Mouse (Mus musculus): ENCODE measurements around the gene Cmah. TPM values are rescaled to one million over a fixed set of nuclear protein-coding genes. Genes with fewer than 3 reads are reported as not detected.
A peak's percentile ranks its signal among the peaks of the same experiment; 100 is the strongest.

The Cmah gene
- polyA plus RNA-seq (2015; fragmentation: Nextera tagmentation; extraction: Ambion mirVana): 0.10 and 0.13 TPM in 2 replicates

- WGBS: 92% methylated on average over 5 of the region's 5 CpGs
- Histone ChIP-seq H3K36me3 (ENCODE audit: poor library complexity, severe bottlenecking) (no peaks in the 10 kb centered on the region), H3K27me3 (no peaks in the 10 kb centered on the region), H3K4me1 (no peaks in the 10 kb centered on the region), H3K27ac (no peak within 1 kb of the TSS), H3K4me3 (no peak within 1 kb of the TSS), H3K9ac (no peak within 1 kb of the TSS), H3K4me2 (no peak within 1 kb of the TSS), H3K9me3 (replicated peaks) (no peaks in the 10 kb centered on the region)
- ATAC-seq: no peak
These were observed at the start of gene Cmah for GRCm38 (mm10) chr13:24327201-24327600. Cmah (plus strand) TSS chr13:24327404.

- H3K9me3 ChIP-seq (replicated peaks): no peaks in the 10 kb centered on the region
- no peak overlapping the region for H3K27ac ChIP-seq
- WGBS: 52% methylated on average over 11 of the region's 11 CpGs
- peak overlapping the region; percentile 92 for H3K4me2 ChIP-seq
- H3K4me3 ChIP-seq: peak overlapping the region; percentile 72
- H3K27me3 ChIP-seq: no peaks in the 10 kb centered on the region
- H3K9ac ChIP-seq: no peak overlapping the region
- ATAC-seq: no peak
- H3K36me3 ChIP-seq (ENCODE audit: poor library complexity, severe bottlenecking): no peaks in the 10 kb centered on the region
- peaks cover 23% of the 10 kb centered on the region for H3K4me1 ChIP-seq
These were observed 47.8 kb upstream of the Cmah start for GRCm38 (mm10) chr13:24279407-24279761.

GRCm38 (mm10) chr13:24279762-24280438, 47.3 kb upstream of the Cmah start:
- no peak overlapping the region for H3K27ac ChIP-seq
- peak overlapping the region; percentile 72 for H3K4me3 ChIP-seq
- H3K27me3 ChIP-seq: no peaks in the 10 kb centered on the region
- peaks cover 23% of the 10 kb centered on the region for H3K4me1 ChIP-seq
- H3K36me3 ChIP-seq (ENCODE audit: poor library complexity, severe bottlenecking): no peaks in the 10 kb centered on the region
- under 1% methylated on average over 21 of the region's 21 CpGs for WGBS
- peak overlapping the region; percentile 84 for H3K9ac ChIP-seq
- no peak for ATAC-seq
- H3K4me2 ChIP-seq: peak overlapping the region; percentile 92
- no peaks in the 10 kb centered on the region for H3K9me3 ChIP-seq (replicated peaks)

GRCm38 (mm10) chr13:24280439-24281431, 46.5 kb upstream of the Cmah start, which contains the start of gene Carmil1:
Carmil1 (minus strand) TSS chr13:24280795.
- H3K9ac ChIP-seq: peak within 1 kb of the TSS; percentile 84
- peak within 1 kb of the TSS; percentile 92 for H3K4me2 ChIP-seq
- H3K27me3 ChIP-seq: no peaks in the 10 kb centered on the region
- peaks cover 23% of the 10 kb centered on the region for H3K4me1 ChIP-seq
- peak within 1 kb of the TSS; percentile 96 for H3K27ac ChIP-seq
- under 1% methylated on average over 89 of the region's 96 CpGs for WGBS
- H3K4me3 ChIP-seq: peak within 1 kb of the TSS; percentile 72
- ATAC-seq: peak; percentile 98
- H3K36me3 ChIP-seq (ENCODE audit: poor library complexity, severe bottlenecking): no peaks in the 10 kb centered on the region
- H3K9me3 ChIP-seq (replicated peaks): no peaks in the 10 kb centered on the region

- Histone ChIP-seq H3K4me1 (no peaks in the 10 kb centered on the region), H3K4me2 (no peak overlapping the region), H3K4me3 (no peak overlapping the region), H3K36me3 (ENCODE audit: poor library complexity, severe bottlenecking) (no peaks in the 10 kb centered on the region), H3K9me3 (replicated peaks) (no peaks in the 10 kb centered on the region; the same call in 1 of the 2 replicates), H3K27ac (no peak overlapping the region), H3K27me3 (no peaks in the 10 kb centered on the region), H3K9ac (no peak overlapping the region)
- WGBS: 92% methylated on average over 2 of the region's 2 CpGs
- no peak for ATAC-seq
These were observed 39.8 kb upstream of the Cmah start for GRCm38 (mm10) chr13:24287381-24287780.

GRCm38 (mm10) chr13:24297252-24297651, 30.0 kb upstream of the Cmah start:
- Histone ChIP-seq H3K9me3 (replicated peaks) (no peaks in the 10 kb centered on the region), H3K27ac (no peak overlapping the region), H3K36me3 (ENCODE audit: poor library complexity, severe bottlenecking) (no peaks in the 10 kb centered on the region), H3K4me3 (no peak overlapping the region), H3K27me3 (no peaks in the 10 kb centered on the region), H3K4me1 (peaks cover 9% of the 10 kb centered on the region; the same call in 1 of the 2 replicates), H3K9ac (no peak overlapping the region), H3K4me2 (no peak overlapping the region)
- ATAC-seq: peak; percentile 48
- 12% methylated on average over 4 of the region's 4 CpGs for WGBS

GRCm38 (mm10) chr13:24305486-24305885, 21.7 kb upstream of the Cmah start:
- Histone ChIP-seq H3K36me3 (ENCODE audit: poor library complexity, severe bottlenecking) (no peaks in the 10 kb centered on the region), H3K4me2 (no peak overlapping the region), H3K27ac (no peak overlapping the region), H3K9ac (no peak overlapping the region), H3K4me3 (no peak overlapping the region), H3K9me3 (replicated peaks) (no peaks in the 10 kb centered on the region), H3K4me1 (no peaks in the 10 kb centered on the region), H3K27me3 (no peaks in the 10 kb centered on the region)
- no peak for ATAC-seq
- WGBS: 71% methylated on average over 4 of the region's 4 CpGs

- no peaks in the 10 kb centered on the region for H3K4me1 ChIP-seq
- no peak overlapping the region for H3K9ac ChIP-seq
- H3K27ac ChIP-seq: no peak overlapping the region
- H3K27me3 ChIP-seq: no peaks in the 10 kb centered on the region
- no peaks in the 10 kb centered on the region for H3K36me3 ChIP-seq (ENCODE audit: poor library complexity, severe bottlenecking)
- H3K4me3 ChIP-seq: no peak overlapping the region
- no peak overlapping the region for H3K4me2 ChIP-seq
- H3K9me3 ChIP-seq (replicated peaks): no peaks in the 10 kb centered on the region
- no peak for ATAC-seq
- WGBS: 49% methylated on average over 4 of the region's 4 CpGs
These were observed 21.0 kb upstream of the Cmah start for GRCm38 (mm10) chr13:24306248-24306647.

- 88% methylated on average over 8 of the region's 8 CpGs for WGBS
- H3K4me1 ChIP-seq: no peaks in the 10 kb centered on the region
- H3K9me3 ChIP-seq (replicated peaks): no peaks in the 10 kb centered on the region
- no peak overlapping the region for H3K4me3 ChIP-seq
- no peaks in the 10 kb centered on the region for H3K27me3 ChIP-seq
- no peak overlapping the region for H3K4me2 ChIP-seq
- ATAC-seq: no peak
- H3K36me3 ChIP-seq (ENCODE audit: poor library complexity, severe bottlenecking): no peaks in the 10 kb centered on the region
- H3K27ac ChIP-seq: no peak overlapping the region
- H3K9ac ChIP-seq: no peak overlapping the region
These were observed 15.9 kb upstream of the Cmah start for GRCm38 (mm10) chr13:24311011-24311940.

- H3K9me3 ChIP-seq (replicated peaks): no peaks in the 10 kb centered on the region
- no peak overlapping the region for H3K4me3 ChIP-seq
- H3K4me2 ChIP-seq: no peak overlapping the region
- H3K4me1 ChIP-seq: no peaks in the 10 kb centered on the region
- no peak overlapping the region for H3K27ac ChIP-seq
- no peaks in the 10 kb centered on the region for H3K27me3 ChIP-seq
- ATAC-seq: 0 out of 2 replicates have a peak, but pooled peaks have one; percentile 41
- no peak overlapping the region for H3K9ac ChIP-seq
- 68% methylated on average over 3 of the region's 3 CpGs for WGBS
- no peaks in the 10 kb centered on the region for H3K36me3 ChIP-seq (ENCODE audit: poor library complexity, severe bottlenecking)
These were observed 10.6 kb upstream of the Cmah start for GRCm38 (mm10) chr13:24316563-24316962.

GRCm38 (mm10) chr13:24318618-24319017, 8.6 kb upstream of the Cmah start:
- WGBS: 39% methylated on average over 4 of the region's 4 CpGs
- Histone ChIP-seq H3K4me2 (no peak overlapping the region), H3K9me3 (replicated peaks) (no peaks in the 10 kb centered on the region), H3K4me1 (no peaks in the 10 kb centered on the region), H3K27ac (no peak overlapping the region), H3K36me3 (ENCODE audit: poor library complexity, severe bottlenecking) (no peaks in the 10 kb centered on the region), H3K4me3 (no peak overlapping the region), H3K27me3 (no peaks in the 10 kb centered on the region), H3K9ac (no peak overlapping the region)
- ATAC-seq: peak; percentile 51; the same call in 1 of the 2 replicates
